Mouse (Mus musculus) heart, embryonic 12.5 days (tissue): ENCODE measurements around the gene Sema5b. TPM values are rescaled to one million over a fixed set of nuclear protein-coding genes. Genes with fewer than 3 reads are reported as not detected.

Source experiments
- ATAC-seq: fragments of 200-750 bp; cut with Nextera tagmentation; 2 replicates; pipeline ENCODE4 v1.8.0; 2017; ENCODE audit warnings: moderate TSS enrichment, moderate library complexity; ENCODE audit not compliant: insufficient number of reproducible peaks, low FRiP score
- H3K27ac ChIP-seq: fragments of 300-500 bp; sonication (generic); 2 replicates; pipeline ENCODE4 v1.5.1; 2016; ENCODE audit warnings: mild to moderate bottlenecking, moderate library complexity; ENCODE audit not compliant: poor library complexity, severe bottlenecking
- H3K27me3 ChIP-seq: fragments of 300-500 bp; sonication (generic); replicated peaks from 2 replicates; pipeline ENCODE4 v1.6.1; 2016; ENCODE audit warnings: mild to moderate bottlenecking, moderate library complexity
- H3K36me3 ChIP-seq: fragments of 300-500 bp; sonication (generic); 2 replicates; pipeline ENCODE4 v1.6.1; 2016; ENCODE audit warnings: mild to moderate bottlenecking, moderate library complexity
- H3K4me1 ChIP-seq: fragments of 300-500 bp; sonication (generic); replicated peaks from 2 replicates; pipeline ENCODE4 v1.6.1; 2016; ENCODE audit warnings: mild to moderate bottlenecking
- H3K4me2 ChIP-seq: fragments of 300-500 bp; sonication (generic); 2 replicates; pipeline ENCODE4 v1.6.1; 2016; ENCODE audit warnings: mild to moderate bottlenecking, moderate library complexity
- H3K4me3 ChIP-seq: fragments of 300-500 bp; sonication (generic); 2 replicates; pipeline ENCODE4 v1.5.1; 2016; ENCODE audit warnings: mild to moderate bottlenecking
- H3K9ac ChIP-seq: fragments of 300-500 bp; sonication (generic); 2 replicates; pipeline ENCODE4 v1.6.1; 2016; ENCODE audit warnings: mild to moderate bottlenecking, moderate library complexity
- H3K9me3 ChIP-seq: fragments of 300-500 bp; sonication (generic); replicated peaks from 2 replicates; pipeline ENCODE4 v1.6.1; 2016; ENCODE audit warnings: mild to moderate bottlenecking, moderate library complexity
- WGBS: fragments of 180-500 bp; shearing (Covaris S2); methylation state at CpG from one replicate; pipeline ENCODE4 v1.1.7; 2016; 5-methylcytosine and 5-hydroxymethylcytosine counted together
- polyA plus RNA-seq: library from polyadenylated mRNA; unstranded; fragments of >200 nt; fragmentation: Nextera tagmentation; extraction: Ambion mirVana; gene quantifications from 2 replicates; pipeline ENCODE4 v1.2.1, GENCODE M21; 2016

Gene Sema5b
- polyA plus RNA-seq, 1 experiment from 2014 or later, result 3.2 TPM

- H3K9ac ChIP-seq, result no peak overlapping the region
- no peaks in the 10 kb centered on the region for H3K36me3 ChIP-seq
- WGBS, result 74% methylated on average over 13 of the region's 13 CpGs
- no peak overlapping the region for H3K4me2 ChIP-seq
- no peak overlapping the region for H3K27ac ChIP-seq
- peaks cover 14% of the 10 kb centered on the region for H3K4me1 ChIP-seq
- ATAC-seq, result no peak
- no peaks in the 10 kb centered on the region; the same call in 1 of the 2 replicates for H3K27me3 ChIP-seq
- no peak overlapping the region for H3K4me3 ChIP-seq
- H3K9me3 ChIP-seq, result no peaks in the 10 kb centered on the region
These were observed 144.1 kb downstream of the Sema5b start for GRCm38 (mm10) chr16:35685027-35685426.

- H3K4me1 ChIP-seq, result peaks cover 7% of the 10 kb centered on the region
- ATAC-seq, result no peak
- WGBS, result 81% methylated on average over 7 of the region's 7 CpGs
These were observed 145.5 kb downstream of the Sema5b start for GRCm38 (mm10) chr16:35686491-35686890.

GRCm38 (mm10) chr16:35691606-35692005 is 150.7 kb downstream of the Sema5b start:
- H3K27ac ChIP-seq, result no peak overlapping the region
- peaks cover 6% of the 10 kb centered on the region for H3K9me3 ChIP-seq
- H3K9ac ChIP-seq, result no peak overlapping the region
- H3K36me3 ChIP-seq, result peaks cover 15% of the 10 kb centered on the region
- H3K27me3 ChIP-seq, result no peaks in the 10 kb centered on the region; the same call in 1 of the 2 replicates
- H3K4me2 ChIP-seq, result no peak overlapping the region
- H3K4me1 ChIP-seq, result no peaks in the 10 kb centered on the region
- WGBS, result 92% methylated on average over 7 of the region's 7 CpGs
- H3K4me3 ChIP-seq, result no peak overlapping the region
- ATAC-seq, result no peak

More at GRCm38 (mm10) chr16:35686491-35686890, 145.5 kb downstream of the Sema5b start:
- H3K36me3 ChIP-seq, result no peaks in the 10 kb centered on the region
- no peaks in the 10 kb centered on the region for H3K9me3 ChIP-seq
- no peak overlapping the region for H3K4me3 ChIP-seq
- no peak overlapping the region for H3K4me2 ChIP-seq
- no peak overlapping the region for H3K27ac ChIP-seq
- H3K9ac ChIP-seq, result no peak overlapping the region
- H3K27me3 ChIP-seq, result no peaks in the 10 kb centered on the region; the same call in 1 of the 2 replicates

GRCm38 (mm10) chr16:35694250-35694846 is 153.4 kb downstream of the Sema5b start:
- no peak for ATAC-seq
- Histone ChIP-seq H3K4me1 (no peaks in the 10 kb centered on the region), H3K36me3 (peaks cover 24% of the 10 kb centered on the region), H3K9ac (no peak overlapping the region), H3K4me3 (no peak overlapping the region), H3K27me3 (no peaks in the 10 kb centered on the region; the same call in 1 of the 2 replicates), H3K27ac (no peak overlapping the region), H3K4me2 (no peak overlapping the region), H3K9me3 (peaks cover 6% of the 10 kb centered on the region)
- 89% methylated on average over 13 of the region's 13 CpGs for WGBS

GRCm38 (mm10) chr16:35696103-35696502 is 155.2 kb downstream of the Sema5b start:
- no peak overlapping the region for H3K4me2 ChIP-seq
- ATAC-seq, result no peak
- H3K4me3 ChIP-seq, result no peak overlapping the region
- no peak overlapping the region for H3K27ac ChIP-seq
- H3K27me3 ChIP-seq, result no peaks in the 10 kb centered on the region
- H3K9ac ChIP-seq, result no peak overlapping the region
- H3K9me3 ChIP-seq, result peaks cover 6% of the 10 kb centered on the region
- 70% methylated on average over 2 of the region's 2 CpGs for WGBS
- no peaks in the 10 kb centered on the region for H3K4me1 ChIP-seq
- peaks cover 24% of the 10 kb centered on the region for H3K36me3 ChIP-seq

GRCm38 (mm10) chr16:35701823-35702222 is 160.9 kb downstream of the Sema5b start:
- 71% methylated on average over 11 of the region's 11 CpGs for WGBS
- Histone ChIP-seq H3K36me3 (peaks cover 23% of the 10 kb centered on the region; the same call in 1 of the 2 replicates), H3K4me2 (no peak overlapping the region), H3K9ac (no peak overlapping the region), H3K27me3 (no peaks in the 10 kb centered on the region), H3K27ac (no peak overlapping the region), H3K9me3 (no peaks in the 10 kb centered on the region), H3K4me1 (no peaks in the 10 kb centered on the region), H3K4me3 (no peak overlapping the region)
- no peak for ATAC-seq

- Histone ChIP-seq H3K4me2 (no peak overlapping the region), H3K9me3 (no peaks in the 10 kb centered on the region), H3K36me3 (0 out of 2 replicates have a peak, but pooled peaks cover 13% of the 10 kb centered on the region), H3K9ac (no peak overlapping the region), H3K4me3 (no peak overlapping the region), H3K4me1 (no peaks in the 10 kb centered on the region), H3K27me3 (no peaks in the 10 kb centered on the region), H3K27ac (no peak overlapping the region)
- 84% methylated on average over 16 of the region's 16 CpGs for WGBS
- no peak for ATAC-seq
These were observed 163.1 kb downstream of the Sema5b start for GRCm38 (mm10) chr16:35703763-35704679.

GRCm38 (mm10) chr16:35704796-35705195 is 163.9 kb downstream of the Sema5b start:
- 68% methylated on average over 14 of the region's 14 CpGs for WGBS
- H3K9me3 ChIP-seq, result no peaks in the 10 kb centered on the region
- H3K27ac ChIP-seq, result no peak overlapping the region
- ATAC-seq, result no peak
- no peak overlapping the region for H3K4me3 ChIP-seq
- H3K4me2 ChIP-seq, result no peak overlapping the region
- no peaks in the 10 kb centered on the region for H3K4me1 ChIP-seq
- H3K27me3 ChIP-seq, result no peaks in the 10 kb centered on the region
- no peak overlapping the region for H3K9ac ChIP-seq
- H3K36me3 ChIP-seq, result 0 out of 2 replicates have a peak, but pooled peaks cover 13% of the 10 kb centered on the region

GRCm38 (mm10) chr16:35707004-35707403 is 166.1 kb downstream of the Sema5b start:
- H3K27me3 ChIP-seq, result no peaks in the 10 kb centered on the region
- H3K4me3 ChIP-seq, result no peak overlapping the region
- H3K27ac ChIP-seq, result no peak overlapping the region
- H3K9me3 ChIP-seq, result no peaks in the 10 kb centered on the region
- ATAC-seq, result no peak
- H3K36me3 ChIP-seq, result 0 out of 2 replicates have a peak, but pooled peaks cover 13% of the 10 kb centered on the region
- H3K4me2 ChIP-seq, result no peak overlapping the region
- H3K4me1 ChIP-seq, result peaks cover 8% of the 10 kb centered on the region; the same call in 1 of the 2 replicates
- WGBS, result 75% methylated on average over 5 of the region's 5 CpGs
- H3K9ac ChIP-seq, result no peak overlapping the region

GRCm38 (mm10) chr16:35711004-35711403 is 170.1 kb downstream of the Sema5b start:
- Histone ChIP-seq H3K36me3 (no peaks in the 10 kb centered on the region), H3K4me3 (no peak overlapping the region), H3K27me3 (no peaks in the 10 kb centered on the region), H3K4me2 (no peak overlapping the region), H3K4me1 (peaks cover 19% of the 10 kb centered on the region), H3K9ac (no peak overlapping the region), H3K27ac (no peak overlapping the region), H3K9me3 (no peaks in the 10 kb centered on the region)
- WGBS, result 42% methylated on average over 7 of the region's 7 CpGs
- ATAC-seq, result no peak

- H3K9me3 ChIP-seq, result 0 out of 2 replicates have a peak, but pooled peaks cover 3% of the 10 kb centered on the region
- no peak for ATAC-seq
- no peak overlapping the region for H3K4me2 ChIP-seq
- no peaks in the 10 kb centered on the region for H3K27me3 ChIP-seq
- H3K4me3 ChIP-seq, result no peak overlapping the region
- no peak overlapping the region for H3K9ac ChIP-seq
- H3K36me3 ChIP-seq, result peaks cover 2% of the 10 kb centered on the region; the same call in 1 of the 2 replicates
- 73% methylated on average over 7 of the region's 7 CpGs for WGBS
- H3K27ac ChIP-seq, result no peak overlapping the region
- peaks cover 22% of the 10 kb centered on the region for H3K4me1 ChIP-seq
These were observed 172.7 kb downstream of the Sema5b start for GRCm38 (mm10) chr16:35713606-35714005.
